Mouse (Mus musculus): ENCODE measurements around the gene Sept9.

The Sept9 gene

GRCm38 (mm10) chr11:117199282-117200175, at the start of gene Sept9:
Gene Sept9 (plus strand): TSS chr11:117199661.
- DNase-seq (ENCODE audit: low spot score): peak; percentile 67

GRCm38 (mm10) chr11:117150467-117150966, 48.9 kb upstream of the Sept9 start:
- no peak for DNase-seq (ENCODE audit: low spot score)

GRCm38 (mm10) chr11:117151461-117151860, 48.0 kb upstream of the Sept9 start:
- no peak for DNase-seq (ENCODE audit: low spot score)

GRCm38 (mm10) chr11:117152541-117152940, 46.9 kb upstream of the Sept9 start:
- no peak for DNase-seq (ENCODE audit: low spot score)

GRCm38 (mm10) chr11:117153553-117153952, 45.9 kb upstream of the Sept9 start:
- DNase-seq (ENCODE audit: low spot score): no peak

- DNase-seq (ENCODE audit: low spot score): no peak
Measured at GRCm38 (mm10) chr11:117154088-117154815, 45.2 kb upstream of the Sept9 start.

- DNase-seq (ENCODE audit: low spot score): peak; percentile 61
Measured at GRCm38 (mm10) chr11:117156725-117157124, 42.7 kb upstream of the Sept9 start.

- peak; percentile 67 for DNase-seq (ENCODE audit: low spot score)
Measured at GRCm38 (mm10) chr11:117158343-117158742, 41.1 kb upstream of the Sept9 start.

- peak; percentile 69 for DNase-seq (ENCODE audit: low spot score)
Measured at GRCm38 (mm10) chr11:117159257-117159945, 40.1 kb upstream of the Sept9 start.

- no peak for DNase-seq (ENCODE audit: low spot score)
Measured at GRCm38 (mm10) chr11:117159946-117160307, 39.5 kb upstream of the Sept9 start.

GRCm38 (mm10) chr11:117160791-117161190, 38.7 kb upstream of the Sept9 start:
- DNase-seq (ENCODE audit: low spot score): no peak

- no peak for DNase-seq (ENCODE audit: low spot score)
Measured at GRCm38 (mm10) chr11:117161574-117161973, 37.9 kb upstream of the Sept9 start.

- DNase-seq (ENCODE audit: low spot score): no peak
Measured at GRCm38 (mm10) chr11:117163098-117163497, 36.4 kb upstream of the Sept9 start.

GRCm38 (mm10) chr11:117163771-117164170, 35.7 kb upstream of the Sept9 start:
- DNase-seq (ENCODE audit: low spot score): no peak

- DNase-seq (ENCODE audit: low spot score): peak; percentile 69
Measured at GRCm38 (mm10) chr11:117168278-117169087, 31.0 kb upstream of the Sept9 start.

- DNase-seq (ENCODE audit: low spot score): no peak
Measured at GRCm38 (mm10) chr11:117169088-117169635, 30.3 kb upstream of the Sept9 start.

- DNase-seq (ENCODE audit: low spot score): no peak
Measured at GRCm38 (mm10) chr11:117169801-117170565, 29.5 kb upstream of the Sept9 start.

- peak; percentile 46 for DNase-seq (ENCODE audit: low spot score)
Measured at GRCm38 (mm10) chr11:117174098-117174892, 25.2 kb upstream of the Sept9 start.

GRCm38 (mm10) chr11:117174924-117175323, 24.5 kb upstream of the Sept9 start:
- DNase-seq (ENCODE audit: low spot score): peak; percentile 85

GRCm38 (mm10) chr11:117175472-117175871, 24.0 kb upstream of the Sept9 start:
- DNase-seq (ENCODE audit: low spot score): no peak

All from testis, postnatal 10 days (tissue).